Mouse (Mus musculus) right cerebral cortex, postnatal 10 days (tissue): ENCODE results near the gene Morf4l1.

Experiments
- DNase-seq, 2 experiments: peaks; one replicate each; pipeline ENCODE4 v3.0.0; 2021; ENCODE audit warnings: low spot score in 2 of 2

Gene Morf4l1

DNA sequence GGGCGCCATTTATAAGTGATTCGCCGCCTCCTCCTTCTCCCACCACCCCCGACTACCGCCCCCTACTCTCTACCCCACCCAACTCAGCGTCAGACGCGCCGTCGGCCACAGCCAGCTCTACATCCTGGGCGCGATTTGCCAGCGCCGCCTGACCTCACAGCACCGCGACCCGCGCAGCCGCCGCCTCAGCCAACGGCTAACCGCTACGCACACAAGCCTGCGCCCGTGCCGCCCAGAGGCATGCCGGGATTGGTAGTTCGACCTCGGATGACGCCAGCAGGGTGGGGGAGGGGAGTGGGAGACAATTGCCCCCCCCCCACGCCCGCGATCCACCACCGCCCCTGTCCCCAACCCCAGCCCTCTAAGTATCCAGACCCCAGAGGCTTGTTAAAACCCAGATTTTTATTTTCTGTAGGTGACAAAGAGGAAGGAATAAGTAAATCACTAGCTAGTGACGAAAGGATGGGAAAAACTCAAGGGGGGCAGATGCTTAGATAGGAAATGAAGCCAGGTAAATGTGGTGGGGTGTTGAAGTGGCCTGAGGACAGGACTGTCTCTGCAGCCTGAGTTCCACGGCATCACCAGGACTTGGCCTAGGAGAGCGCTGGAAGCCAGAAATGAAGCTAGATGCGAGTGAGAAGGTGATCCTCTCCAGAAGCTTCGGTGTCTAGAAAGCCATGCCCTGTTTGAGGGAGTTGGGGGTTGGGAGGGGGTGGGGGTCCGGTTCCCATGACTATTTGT, at the start of gene Morf4l1:
Gene Morf4l1, minus strand, starts transcription at position 208 of the 741 bp plus-strand sequence.
- peak; percentile 99 to 100 for DNase-seq

DNA sequence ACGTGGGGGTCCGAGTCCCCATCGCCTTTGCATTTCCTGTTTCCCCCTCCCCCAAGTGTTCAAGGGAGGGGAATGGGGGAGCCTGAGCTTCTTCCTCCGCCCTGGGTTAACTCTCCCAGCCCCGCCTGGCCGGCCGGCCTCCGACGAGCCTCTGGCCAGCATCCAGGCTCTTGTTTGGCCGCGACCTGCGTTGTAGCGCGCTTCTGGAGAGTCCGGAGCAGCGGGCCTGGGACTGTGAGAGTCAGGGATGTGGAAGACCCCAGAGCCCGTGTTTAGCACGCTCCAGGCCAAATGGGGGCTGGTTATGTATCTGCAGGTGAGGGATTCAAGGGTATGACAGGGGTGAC, 49.1 kb upstream of the Morf4l1 start:
- DNase-seq, result no peak

GRCm38 (mm10) chr9:90162926-90163748, 48.6 kb upstream of the Morf4l1 start, which contains the start of gene Adamts7:
TSS of gene Adamts7 (plus strand) at chr9:90163069.
- DNase-seq, result peak; percentile 56 to 62

DNA sequence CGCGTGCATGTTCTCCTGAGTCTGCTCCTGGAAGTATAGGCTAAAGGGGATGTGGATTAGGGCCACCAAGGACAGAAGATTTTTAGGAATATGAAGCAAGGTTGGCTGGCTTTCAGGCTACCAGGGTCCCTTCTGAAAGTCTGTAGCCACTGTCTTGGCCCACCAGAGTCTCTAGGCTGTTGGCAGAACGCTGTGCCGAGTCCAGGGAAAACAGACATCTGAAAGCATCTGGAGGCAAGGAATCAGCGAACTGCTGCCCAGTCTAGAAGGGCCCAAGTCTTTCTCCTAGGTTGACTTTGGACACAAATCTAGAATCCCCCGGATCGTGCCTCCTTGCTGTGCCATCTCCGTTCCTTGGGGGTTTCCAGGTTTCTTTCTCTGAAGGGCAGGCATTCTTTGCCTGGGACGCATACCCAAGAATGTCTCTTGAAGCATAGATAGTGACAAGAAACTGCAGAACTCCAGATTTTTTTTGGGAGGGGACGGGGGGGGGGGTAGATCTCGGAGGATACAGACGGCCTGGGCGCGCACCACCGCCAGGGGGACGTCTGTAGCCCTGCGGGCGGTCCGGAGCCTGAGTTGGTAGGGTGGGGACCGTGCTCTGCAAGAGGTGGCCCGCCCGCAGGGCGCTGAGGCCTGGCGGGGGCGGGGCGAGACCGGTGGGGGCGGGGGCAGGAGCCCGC, 47.8 kb upstream of the Morf4l1 start:
- DNase-seq, result peak in 1 of 2 experiments; percentile 49

GRCm38 (mm10) chr9:90146869-90147268, 32.3 kb upstream of the Morf4l1 start:
- DNase-seq, result no peak

- DNase-seq, result no peak
Measured at GRCm38 (mm10) chr9:90145788-90146187, 31.2 kb upstream of the Morf4l1 start.

GRCm38 (mm10) chr9:90136678-90136965, 22.0 kb upstream of the Morf4l1 start:
- DNase-seq, result no peak

DNA sequence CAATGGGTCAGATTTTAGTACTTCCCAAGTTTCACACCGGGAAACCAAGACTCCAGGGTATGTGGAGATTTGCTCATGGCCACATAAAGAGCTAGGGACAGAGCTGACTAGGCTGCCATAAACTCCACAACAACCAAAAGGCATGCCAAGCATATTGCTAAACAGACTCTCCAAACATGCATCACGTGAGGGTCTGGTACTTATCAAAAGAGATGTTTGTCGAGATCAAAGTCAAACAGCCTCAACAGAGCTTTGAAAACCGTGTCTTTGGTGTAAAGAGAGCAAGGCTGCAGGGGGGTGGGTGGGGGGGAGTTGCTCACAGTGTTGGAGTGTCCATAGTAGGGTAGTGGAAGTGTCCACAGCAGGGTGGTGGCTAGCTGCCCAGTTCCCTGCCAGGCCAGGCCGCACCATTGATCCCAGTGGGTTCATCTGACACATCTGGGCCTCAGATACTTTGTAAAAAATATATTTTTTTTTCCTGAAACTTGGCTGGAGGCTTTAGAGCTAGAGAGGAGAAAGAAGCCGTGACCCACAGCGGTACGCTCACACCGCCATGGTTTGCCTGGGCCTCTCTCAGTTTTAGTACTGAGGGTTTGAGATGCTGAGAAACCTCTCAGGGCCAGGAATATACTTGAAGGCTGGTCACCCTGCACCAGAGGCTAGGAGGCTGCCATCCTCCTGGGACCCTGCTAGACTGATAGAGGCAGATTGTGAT, 21.5 kb upstream of the Morf4l1 start:
- no peak for DNase-seq

DNA sequence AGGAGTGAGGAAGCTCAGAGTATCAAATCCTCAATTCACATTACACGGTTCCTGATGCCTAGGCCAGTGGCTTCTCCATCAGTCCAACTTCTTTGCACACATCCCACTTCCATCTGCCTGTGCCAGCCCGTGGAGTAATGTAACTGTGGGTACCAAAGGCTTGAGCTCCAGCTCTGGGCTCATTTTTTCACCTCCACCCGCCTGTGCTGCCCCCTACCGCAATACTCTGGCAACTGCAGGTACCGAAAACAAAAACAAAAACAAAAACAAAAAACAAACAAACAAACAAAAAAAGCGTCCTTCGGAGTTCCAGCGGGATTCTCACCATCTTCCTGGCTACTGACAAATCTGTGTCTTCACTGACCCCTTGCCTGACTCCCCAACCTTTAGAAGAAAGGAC, 20.9 kb upstream of the Morf4l1 start:
- no peak for DNase-seq

- no peak for DNase-seq
Measured at GRCm38 (mm10) chr9:90133562-90134355, 19.2 kb upstream of the Morf4l1 start.

GRCm38 (mm10) chr9:90128636-90129201, 14.1 kb upstream of the Morf4l1 start:
- no peak for DNase-seq

DNA sequence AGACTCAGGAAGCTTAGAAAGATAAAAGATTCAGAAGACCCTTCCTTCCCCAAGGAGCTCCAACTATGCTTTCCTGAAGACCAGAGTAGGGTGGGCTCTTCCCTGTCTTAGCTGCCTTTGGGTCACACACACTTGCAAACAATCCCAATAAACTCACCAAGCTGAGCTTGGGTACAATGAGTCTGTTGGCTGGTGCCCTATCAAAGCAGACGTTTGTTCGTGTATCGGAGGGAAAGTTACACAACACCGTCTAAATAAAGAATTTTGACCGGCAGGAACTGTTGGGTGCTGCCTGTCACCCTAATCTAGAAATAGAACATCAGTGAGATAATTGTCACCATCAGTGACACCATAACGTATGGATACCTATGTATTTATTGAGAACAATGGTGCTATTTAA, 12.6 kb upstream of the Morf4l1 start:
- DNase-seq, result no peak

DNA sequence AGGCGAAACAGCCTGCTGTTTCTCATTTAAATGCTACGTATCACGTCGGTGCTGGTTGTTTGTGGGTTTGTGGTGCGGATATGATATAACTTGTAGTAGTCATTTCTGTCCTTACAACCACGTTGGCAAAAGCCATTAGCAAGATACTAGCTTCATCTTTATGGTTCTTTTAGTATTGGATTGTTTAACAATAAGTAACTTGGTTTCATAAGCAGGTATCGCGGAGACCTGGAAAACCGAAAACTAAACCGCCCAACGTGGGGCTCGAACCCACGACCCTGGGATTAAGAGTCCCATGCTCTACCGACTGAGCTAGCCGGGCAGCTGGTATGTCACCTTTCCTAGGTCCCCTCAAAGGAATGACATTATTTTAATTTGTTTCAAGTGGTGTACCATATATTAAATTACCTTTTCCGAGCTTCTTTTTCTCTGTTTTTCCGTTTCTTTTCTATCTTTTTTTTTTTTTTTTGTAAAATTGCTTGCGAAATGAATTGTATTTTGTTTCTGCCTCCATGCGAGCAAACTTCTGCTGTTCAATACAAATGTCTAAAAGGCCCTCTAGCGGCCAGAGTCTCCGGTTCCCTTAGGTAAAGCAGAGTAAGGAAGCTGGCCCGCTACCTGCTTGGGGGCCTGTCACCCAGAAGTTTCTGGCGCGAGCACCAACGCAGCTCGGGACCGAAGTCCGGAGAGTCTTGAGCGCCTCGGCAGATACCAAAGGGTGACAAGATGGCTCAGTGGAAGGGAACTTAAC, 11.9 kb upstream of the Morf4l1 start:
- peak; percentile 78 to 82 for DNase-seq

DNA sequence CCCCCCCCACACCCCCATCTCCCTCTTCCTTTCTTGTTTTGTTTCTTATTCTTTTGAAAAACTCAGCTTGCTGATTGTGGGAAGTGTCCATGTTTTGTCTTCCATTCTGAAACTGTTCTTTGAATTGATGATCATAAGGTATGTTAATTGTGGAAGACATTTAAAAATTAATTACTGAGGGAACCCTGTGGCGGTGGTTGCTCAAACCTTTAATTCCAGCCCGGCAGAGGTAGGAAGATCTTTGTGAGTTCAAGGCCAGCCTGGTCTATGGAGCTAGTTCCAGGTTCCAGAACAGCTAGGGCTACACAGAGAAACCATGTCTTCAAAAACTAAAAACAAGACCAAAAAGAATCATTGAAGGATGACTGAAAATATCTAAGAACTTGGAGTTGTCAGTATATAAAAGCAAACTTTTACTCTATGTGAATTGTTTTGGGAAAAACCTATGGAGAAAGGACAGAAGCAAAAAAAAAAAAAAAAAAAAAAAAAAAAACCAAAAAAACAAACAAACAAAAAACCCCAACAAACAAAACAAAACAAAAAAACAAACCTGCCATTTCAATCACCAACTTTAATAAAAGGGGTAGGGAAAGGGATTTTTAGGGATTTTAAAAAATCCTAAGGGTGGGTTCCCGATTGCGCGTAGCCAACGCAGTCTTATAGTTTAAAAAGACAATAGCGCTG, 11.0 kb upstream of the Morf4l1 start:
- no peak for DNase-seq

- DNase-seq, result no peak
Measured at GRCm38 (mm10) chr9:90124873-90125245, 10.3 kb upstream of the Morf4l1 start.

DNA sequence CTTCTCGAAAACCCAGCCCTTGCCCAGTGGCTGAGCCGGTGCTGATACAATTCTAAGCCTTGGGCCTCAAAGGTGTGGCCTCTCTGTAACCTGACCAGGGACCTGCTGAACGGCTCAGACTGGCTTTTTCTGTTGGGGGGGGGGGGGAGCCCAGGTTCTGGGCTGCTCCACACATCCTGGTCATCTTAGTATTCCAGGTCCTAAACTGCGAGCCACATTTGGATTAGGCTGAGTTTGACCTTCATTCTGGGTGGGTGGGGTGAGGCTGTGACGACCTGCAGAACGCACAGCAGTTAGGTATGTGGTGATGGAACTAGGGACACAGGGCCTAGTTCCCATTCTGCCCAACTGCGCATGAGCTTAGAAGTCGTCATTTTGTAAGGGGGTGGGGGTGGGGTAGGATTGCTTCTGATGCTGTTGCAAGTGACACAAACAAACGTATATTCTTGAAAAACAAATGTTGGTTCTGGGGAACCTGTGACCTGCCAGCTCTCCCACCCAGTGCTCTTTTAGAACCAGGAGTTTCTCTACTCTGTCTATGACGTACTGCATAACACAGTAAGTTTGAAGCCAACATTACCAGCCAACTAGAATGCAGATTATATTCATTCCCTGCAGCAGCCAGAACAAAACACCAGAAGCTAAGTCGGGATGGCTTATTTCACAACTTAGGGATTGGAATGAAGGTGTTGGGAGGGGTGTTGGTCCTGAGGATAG, 9.7 kb upstream of the Morf4l1 start:
- DNase-seq, result no peak

GRCm38 (mm10) chr9:90122246-90122740, 7.7 kb upstream of the Morf4l1 start:
- no peak for DNase-seq

GRCm38 (mm10) chr9:90117234-90117633, 2.7 kb upstream of the Morf4l1 start:
- no peak for DNase-seq

DNA sequence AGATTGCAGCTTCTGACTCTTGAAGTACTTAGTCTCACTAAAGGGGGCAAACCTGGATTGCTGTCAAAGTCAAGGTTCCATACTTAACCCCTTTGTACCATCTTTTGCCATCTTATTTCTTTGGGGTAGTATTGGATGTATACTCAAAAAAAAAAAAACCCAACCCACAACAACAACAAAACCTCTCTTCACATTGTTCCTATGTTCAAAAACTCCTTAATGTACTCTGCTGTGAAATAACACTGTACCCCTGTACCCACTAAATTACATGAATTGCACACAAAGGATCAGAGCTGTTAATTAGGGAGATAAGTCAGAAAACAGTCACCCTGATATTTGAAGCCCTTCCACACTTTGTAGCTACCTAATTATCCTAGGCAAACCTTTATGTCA, 730 bp upstream of the Morf4l1 start:
- no peak for DNase-seq
